Mouse (Mus musculus) left cerebral cortex, postnatal 4 days (tissue): ENCODE data around the gene Pi16. TPM values are rescaled to one million over a fixed set of nuclear protein-coding genes. Genes with fewer than 3 reads are reported as not detected.

Experiments used
- DNase-seq: peaks from one replicate; pipeline ENCODE4 v3.0.0-alpha.2; 2022
- intact Hi-C: fragments of 180-260 bp; cut with DNase I; formaldehyde crosslinking; loops from one replicate; pipeline ENCODE4 v1.15.1; 2025
- total RNA-seq, 2 experiments: library from RNA; stranded (reverse); gene quantifications; 2 replicates each; pipeline ENCODE4 v1.2.3; 2021

The Pi16 gene
- total RNA-seq, 2 experiments from 2014 or later = 1.4 to 2.0 TPM

GRCm38 (mm10) chr17:29326531-29327529, 9.3 kb downstream of the Pi16 start:
- intact Hi-C loops = no loop called here
- DNase-seq = peak; percentile 40

GRCm38 (mm10) chr17:29327691-29328090, 10.2 kb downstream of the Pi16 start:
- intact Hi-C loops = no loop called here
- DNase-seq = no peak

GRCm38 (mm10) chr17:29330221-29330620, 12.7 kb downstream of the Pi16 start:
- no peak for DNase-seq
- intact Hi-C loops = no loop called here

- DNase-seq = peak; percentile 81
- intact Hi-C loops = no loop called here
These were observed 13.4 kb downstream of the Pi16 start for GRCm38 (mm10) chr17:29330671-29331410.

GRCm38 (mm10) chr17:29332186-29332685, 14.8 kb downstream of the Pi16 start:
- intact Hi-C loops = no loop called here

GRCm38 (mm10) chr17:29336266-29336990, 18.9 kb downstream of the Pi16 start:
- no peak for DNase-seq
- intact Hi-C loops = no loop called here

More at GRCm38 (mm10) chr17:29332186-29332685, 14.8 kb downstream of the Pi16 start:
- no peak for DNase-seq

GRCm38 (mm10) chr17:29337979-29338823, 20.7 kb downstream of the Pi16 start:
- peak; percentile 76 for DNase-seq
- intact Hi-C loops = no loop called here

- peak; percentile 54 for DNase-seq
These were observed 21.8 kb downstream of the Pi16 start for GRCm38 (mm10) chr17:29339170-29339768.

GRCm38 (mm10) chr17:29340406-29341261, 23.2 kb downstream of the Pi16 start:
- intact Hi-C loops = no loop called here
- DNase-seq = no peak

More at GRCm38 (mm10) chr17:29339170-29339768, 21.8 kb downstream of the Pi16 start:
- intact Hi-C loops = no loop called here

- no peak for DNase-seq
- intact Hi-C loops = no loop called here
These were observed 24.1 kb downstream of the Pi16 start for GRCm38 (mm10) chr17:29341591-29342003.

GRCm38 (mm10) chr17:29342010-29342910, 24.8 kb downstream of the Pi16 start:
- intact Hi-C loops = no loop called here
- DNase-seq = no peak

GRCm38 (mm10) chr17:29343241-29343640, 25.8 kb downstream of the Pi16 start:
- DNase-seq = no peak
- intact Hi-C loops = no loop called here

- no peak for DNase-seq
- intact Hi-C loops = loop anchor here (5.0 kb wide), 1 partner anchor 78 kb away; the partner anchor contains the start of gene BC004004
These were observed 27.8 kb downstream of the Pi16 start for GRCm38 (mm10) chr17:29345272-29345671.

GRCm38 (mm10) chr17:29346496-29347125, 29.1 kb downstream of the Pi16 start:
- intact Hi-C loops = loop anchor here (5.0 kb wide), 1 partner anchor 79 kb away; the partner anchor contains the start of gene BC004004
- peak; percentile 65 for DNase-seq

- DNase-seq = peak; percentile 54
- intact Hi-C loops = loop anchor here (5.0 kb wide), 1 partner anchor 80 kb away; the partner anchor contains the start of gene BC004004
These were observed 29.7 kb downstream of the Pi16 start for GRCm38 (mm10) chr17:29347126-29347644.

GRCm38 (mm10) chr17:29347645-29348256, 30.3 kb downstream of the Pi16 start, which contains the start of gene Mtch1:
Gene Mtch1 (minus strand): TSS chr17:29347934.
- peak; percentile 99 for DNase-seq
- intact Hi-C loops = loop anchor here (5.0 kb wide), 1 partner anchor 80 kb away; the partner anchor contains the start of gene BC004004
